Mouse (Mus musculus): ENCODE results near the gene Cacna1a.

GRCm38 (mm10) chr8:84345493-84345892 lies 42.7 kb upstream of the Cacna1a start:
- TF ChIP-seq CTCF (IDR thresholded peaks at IDR 0.05; ENCODE audit: control insufficient read depth, insufficient read depth, low read length): no peak
- TF ChIP-seq POLR2A (IDR thresholded peaks at IDR 0.05; ENCODE audit: borderline replicate concordance, control insufficient read depth, low read depth, low read length): no peak
